Comparison of ENCODE assay signal across 13 mouse cellular contexts in the genomic region with DNA sequence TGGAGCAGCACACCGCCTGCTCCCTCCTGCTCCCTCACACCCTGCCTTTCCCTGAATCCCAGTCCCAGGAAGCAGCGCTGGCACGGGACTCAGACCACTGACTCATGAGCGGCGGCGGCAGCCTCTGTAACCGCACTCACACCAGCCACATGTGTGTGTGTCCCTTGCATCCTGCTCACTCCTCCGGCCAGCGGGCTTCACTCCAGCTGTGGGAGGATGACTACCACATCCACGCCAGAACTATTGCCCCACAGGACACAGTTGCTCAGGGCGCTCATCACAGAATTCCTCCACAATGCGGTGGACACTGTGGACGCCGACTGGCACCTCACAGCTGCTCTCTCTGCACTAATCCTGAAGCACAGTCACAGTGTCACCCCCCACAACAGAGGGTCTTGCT. TPM values are rescaled to one million over a fixed set of nuclear protein-coding genes. Genes with fewer than 3 reads are reported as not detected.
DNase-seq lines count a peak whose midpoint lies in the region; ATAC-seq and TF ChIP-seq lines count a peak whose summit lies in the region.
"Had no signal": no experiment of that assay in that cellular context is flagged by ENCODE, and none has a peak within 500 bp of the region (broad histone marks: within the 10 kb centered on the region; RNA-seq: fewer than 3 reads in every experiment).

No protein-coding gene starts in this region.

- H3K36me3 ChIP-seq in lung, embryonic 14.5 days (ENCODE audit: insufficient read depth) = no peaks in the 10 kb centered on the region
- H3K36me3 ChIP-seq in kidney, adult 2 months (ENCODE audit: control insufficient read depth, insufficient read depth, low read length) = no peaks in the 10 kb centered on the region

- TF ChIP-seq POLR2A in kidney, adult 2 months (IDR thresholded peaks at IDR 0.05; ENCODE audit: low read depth, low read length) = no peak

- H3K27me3 ChIP-seq in lung, embryonic 14.5 days (ENCODE audit: insufficient read depth, low read length) = no peaks in the 10 kb centered on the region
- H3K27me3 ChIP-seq in kidney, adult 2 months (replicated peaks; ENCODE audit: control insufficient read depth, insufficient read depth, low read length) = no peaks in the 10 kb centered on the region

- peak; percentile 39 for DNase-seq in adrenal gland, postnatal 10 days
- DNase-seq in adrenal gland, adult 8-10 months = no peak
- peak; percentile 98 for DNase-seq in 3T3-L1 (ENCODE audit: low read depth, low spot score)
- DNase-seq in gastrocnemius, adult 2 months = peak; percentile 90
- peak; percentile 48 for DNase-seq in lung, embryonic 14.5 days
- no peak for DNase-seq in right cerebral cortex, postnatal 4 days
- no peak for DNase-seq in right cerebral cortex, adult 2 months (ENCODE audit: low spot score in 2 of 2)
- no peak for DNase-seq in kidney, adult 2 months
- DNase-seq: kidney, adult 11 months; thymus, adult 2 months had no signal

- 51% methylated on average over 14 of the region's 14 CpGs for WGBS in lung, embryonic 14.5 days
- WGBS in kidney, adult 2 months = 74% methylated on average over 14 of the region's 14 CpGs

- intact Hi-C loops in gastrocnemius, adult 2 months (cut with DNase I) = no loop called here

- H3K9me3 ChIP-seq in lung, embryonic 14.5 days (ENCODE audit: low read depth, low read length) = no peaks in the 10 kb centered on the region

- TF ChIP-seq CTCF in gastrocnemius, adult 2 months (IDR thresholded peaks at IDR 0.05) = no peak
- TF ChIP-seq CTCF in lung, embryonic 14.5 days (IDR thresholded peaks at IDR 0.05; ENCODE audit: low read depth) = no peak
- no peak for TF ChIP-seq CTCF in kidney, adult 2 months (conservative IDR thresholded peaks at IDR 0.05; ENCODE audit: insufficient read depth, insufficient read length, low read depth, low read length)

- ATAC-seq in lung, embryonic 14.5 days (ENCODE audit: insufficient read depth) = no peak

- H3K4me2 ChIP-seq in lung, embryonic 14.5 days = no peak overlapping the region

- peak overlapping the region; percentile 59 for H3K27ac ChIP-seq in gastrocnemius, adult 2 months
- H3K27ac ChIP-seq in lung, embryonic 14.5 days (ENCODE audit: low read depth) = no peak overlapping the region
- no peak overlapping the region for H3K27ac ChIP-seq in kidney, adult 2 months (ENCODE audit: insufficient read depth, low read depth, low read length)

- no peak overlapping the region for H3K9ac ChIP-seq in lung, embryonic 14.5 days

- no peak overlapping the region for H3K4me3 ChIP-seq in gastrocnemius, adult 2 months
- no peak overlapping the region for H3K4me3 ChIP-seq in lung, embryonic 14.5 days (ENCODE audit: low read depth, low read length)
- no peak overlapping the region for H3K4me3 ChIP-seq in kidney, adult 2 months (ENCODE audit: insufficient read depth, low read depth, low read length)
- H3K4me3 ChIP-seq: megakaryocyte, embryonic 14.5 days had no signal

- no peaks in the 10 kb centered on the region; the same call in 1 of the 2 replicates for H3K4me1 ChIP-seq in lung, embryonic 14.5 days (ENCODE audit: insufficient read depth)
- H3K4me1 ChIP-seq in kidney, adult 2 months (ENCODE audit: control insufficient read depth, insufficient read depth, low read length) = no peaks in the 10 kb centered on the region

RNA-seq across cellular contexts. Expression of a gene that starts 47.4 kb away (rescaled TPM):
- not detected for total RNA-seq in adrenal gland, postnatal 10 days (2021)
- total RNA-seq in adrenal gland, adult 8-10 months (2022) = not detected
- total RNA-seq in gastrocnemius, adult 2 months (2021) = not detected
- not detected in 2 replicates for polyA plus RNA-seq in lung, embryonic 14.5 days (2014; fragmentation: Nextera tagmentation; extraction: Ambion mirVana)
- 0.72 TPM in 2 replicates for polyA plus RNA-seq in kidney, adult 2 months (2012; rRNA removed)
- polyA plus RNA-seq: cortical plate, adult 2 months; heart, embryonic 14.5 days had no signal

Comparison
In these comparisons a context has a peak if more than half of its experiments do, and no peak if none do; other contexts are left out.
1. DNase-seq: peak in adrenal gland, postnatal 10 days (single experiment), 3T3-L1 (single experiment), gastrocnemius, adult 2 months (single experiment) and lung, embryonic 14.5 days (single experiment); none in adrenal gland, adult 8-10 months (single experiment), right cerebral cortex, postnatal 4 days (single experiment), right cerebral cortex, adult 2 months (0 of 2) and kidney, adult 2 months (single experiment).